Mouse (Mus musculus) kidney, postnatal 0 days (tissue): ENCODE results near the gene Kif26b. TPM values are rescaled to one million over a fixed set of nuclear protein-coding genes. Genes with fewer than 3 reads are reported as not detected.

Experiments
- ATAC-seq: fragments of 200-750 bp; cut with Nextera tagmentation; replicated peaks from 2 replicates; pipeline ENCODE4 v1.8.0; 2017; ENCODE audit warnings: low read depth, moderate number of reproducible peaks, moderate TSS enrichment, moderate library complexity; ENCODE audit not compliant: low FRiP score
- DNase-seq: peaks from one replicate; pipeline ENCODE4 v3.0.0-alpha.2; 2016; ENCODE audit warnings: low spot score
- H3K27ac ChIP-seq: fragments of 300-500 bp; sonication (generic); 2 replicates; pipeline ENCODE4 v1.5.1; 2014; ENCODE audit warnings: mild to moderate bottlenecking
- H3K27me3 ChIP-seq: fragments of 300-500 bp; sonication (generic); 2 replicates; pipeline ENCODE4 v1.6.1; 2014; ENCODE audit warnings: low read length, mixed read lengths; ENCODE audit not compliant: insufficient read depth
- H3K36me3 ChIP-seq: fragments of 300-500 bp; sonication (generic); 2 replicates; pipeline ENCODE4 v1.6.1; 2014; ENCODE audit warnings: low read length, mixed read lengths; ENCODE audit not compliant: insufficient read depth
- H3K4me1 ChIP-seq: fragments of 300-500 bp; sonication (generic); replicated peaks from 2 replicates; pipeline ENCODE4 v1.6.1; 2014; ENCODE audit warnings: antibody characterized with exemption, low read length, mixed read lengths; ENCODE audit not compliant: insufficient read depth
- H3K4me2 ChIP-seq: fragments of 300-500 bp; sonication (generic); 2 replicates; pipeline ENCODE4 v1.6.1; 2014; ENCODE audit warnings: mild to moderate bottlenecking, low read length, moderate library complexity, mixed read lengths
- H3K4me3 ChIP-seq: fragments of 300-500 bp; sonication (generic); replicated peaks from 2 replicates; pipeline ENCODE4 v1.5.1; 2014; ENCODE audit warnings: low read depth, low read length
- H3K9ac ChIP-seq: fragments of 300-500 bp; sonication (generic); 2 replicates; pipeline ENCODE4 v1.6.1; 2014; ENCODE audit warnings: low read depth, low read length
- H3K9me3 ChIP-seq: fragments of 300-500 bp; sonication (generic); replicated peaks from 2 replicates; pipeline ENCODE4 v1.6.1; 2016; ENCODE audit warnings: low read length, inconsistent platforms, mixed read lengths
- CTCF ChIP-seq: IDR thresholded peaks from 2 replicates; pipeline ENCODE4 v1.5.1; 2016; ENCODE audit warnings: antibody characterized with exemption, low read depth, mild to moderate bottlenecking, moderate library complexity
- WGBS: fragments of 180-500 bp; shearing (Covaris S2); extraction: QIAGEN DNeasy Blood & Tissue Kit; methylation state at CpG from one replicate; pipeline ENCODE4 v1.1.7; 2014; 5-methylcytosine and 5-hydroxymethylcytosine counted together
- polyA plus RNA-seq: library from polyadenylated mRNA; unstranded; fragments of >200 nt; fragmentation: Nextera tagmentation; extraction: Ambion mirVana; gene quantifications from 2 replicates; pipeline ENCODE4 v1.2.1, GENCODE M21; 2015

The Kif26b gene
- polyA plus RNA-seq, 1 experiment from 2014 or later = 6.4 TPM

GRCm38 (mm10) chr1:178980185-178980584 is 451.3 kb downstream of the Kif26b start:
- ATAC-seq (no peak), DNase-seq (no peak)
- no peaks in the 10 kb centered on the region for H3K27me3 ChIP-seq
- no peak for TF ChIP-seq CTCF
- H3K9me3 ChIP-seq = no peaks in the 10 kb centered on the region
- H3K4me1 ChIP-seq = no peaks in the 10 kb centered on the region
- no peak overlapping the region for H3K9ac ChIP-seq
- H3K4me3 ChIP-seq = no peak overlapping the region
- H3K36me3 ChIP-seq = no peaks in the 10 kb centered on the region
- H3K27ac ChIP-seq = no peak overlapping the region
- no peak overlapping the region for H3K4me2 ChIP-seq

DNA sequence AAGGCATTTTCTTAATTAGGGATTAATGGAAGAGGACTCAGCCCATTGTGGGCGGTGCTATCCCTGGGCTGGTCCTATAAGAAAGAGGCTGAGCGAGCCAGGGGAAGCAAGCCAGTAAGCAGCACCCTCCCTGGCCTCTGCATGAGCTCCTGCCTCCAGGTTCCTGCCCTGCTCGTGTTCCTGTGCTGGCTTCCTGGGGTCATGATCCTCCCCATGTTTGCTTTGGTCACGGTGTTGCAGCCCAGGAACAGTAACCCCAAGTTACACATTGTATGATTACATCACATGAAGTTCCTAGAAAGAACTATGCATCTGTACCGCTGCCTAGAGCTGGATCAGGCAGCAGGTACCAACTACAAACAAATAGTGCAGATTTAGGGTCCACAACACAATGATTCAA is 452.7 kb downstream of the Kif26b start:
- ATAC-seq (no peak), DNase-seq (no peak)
- H3K4me2 ChIP-seq = no peak overlapping the region
- H3K9me3 ChIP-seq = no peaks in the 10 kb centered on the region
- no peak overlapping the region for H3K9ac ChIP-seq
- H3K36me3 ChIP-seq = no peaks in the 10 kb centered on the region
- no peak overlapping the region for H3K27ac ChIP-seq
- no peak overlapping the region for H3K4me3 ChIP-seq
- WGBS = 61% methylated on average over 5 of the region's 5 CpGs
- no peaks in the 10 kb centered on the region for H3K4me1 ChIP-seq
- no peaks in the 10 kb centered on the region for H3K27me3 ChIP-seq
- TF ChIP-seq CTCF = no peak

- Histone ChIP-seq H3K4me2 (no peak overlapping the region), H3K9me3 (no peaks in the 10 kb centered on the region), H3K27me3 (no peaks in the 10 kb centered on the region), H3K4me3 (no peak overlapping the region), H3K4me1 (no peaks in the 10 kb centered on the region), H3K36me3 (no peaks in the 10 kb centered on the region), H3K27ac (no peak overlapping the region), H3K9ac (no peak overlapping the region)
- 50% methylated on average over 1 of the region's 1 CpGs for WGBS
- no peak for ATAC-seq
- DNase-seq = no peak
- TF ChIP-seq CTCF = no peak
Observed at GRCm38 (mm10) chr1:178988176-178988575, 459.3 kb downstream of the Kif26b start.

Other genes with a start within 250 kb of the Kif26b start
- gene Cox20, start 210.0 kb upstream of the Kif26b start, polyA plus RNA-seq = 216 and 225 TPM in 2 replicates
- 274 and 302 TPM in 2 replicates for gene Hnrnpu, start 191.3 kb upstream of the Kif26b start, polyA plus RNA-seq
- gene Efcab2, start 123.0 kb upstream of the Kif26b start, polyA plus RNA-seq = 8.1 TPM in 2 replicates